Mouse (Mus musculus) inflammation-experienced regulatory T-cells, adult 6 months (primary cell): Measurements from ENCODE around the gene Tas2r121. TPM values are rescaled to one million over a fixed set of nuclear protein-coding genes. Genes with fewer than 3 reads are reported as not detected.
"Not testable (repeated sequence)": the region's sequence is repeated elsewhere in the genome, so short reads cannot be mapped to it uniquely, and the experiment has no call there.

ENCODE experiments used
- ATAC-seq: one replicate; pipeline ENCODE4 v1.8.0; 2017
- polyA plus RNA-seq, 3 experiments: library from polyadenylated mRNA; unstranded; fragments of 100-300 nt; shearing (Covaris generic); gene quantifications; one replicate each; pipeline ENCODE4 v1.2.1; 2017

Gene Tas2r121
- not detected for polyA plus RNA-seq

GRCm38 (mm10) chr6:132700907-132701306 lies at the start of gene Tas2r121:
Gene Tas2r121 (minus strand): TSS chr6:132701007.
- ATAC-seq = no peak

DNA sequence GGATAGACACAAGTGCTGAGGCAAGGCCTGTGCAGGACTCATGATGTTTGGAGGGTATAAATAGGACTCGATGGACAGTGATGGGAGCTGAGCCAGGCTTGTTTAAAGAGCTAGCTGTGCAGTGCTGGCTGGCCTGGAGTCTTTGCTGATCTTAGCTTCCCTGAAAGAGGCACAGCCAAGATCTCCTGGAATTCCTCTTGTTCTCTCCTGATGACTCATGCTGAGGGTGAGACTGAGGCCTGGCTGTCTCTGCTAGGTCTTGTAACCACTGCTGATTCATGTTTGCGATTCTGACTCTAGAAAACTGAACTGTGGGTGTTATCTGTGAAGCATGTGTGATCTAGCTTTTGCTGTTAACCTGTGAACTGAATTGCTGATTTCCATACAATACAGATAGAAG lies 49.4 kb upstream of the Tas2r121 start:
- no peak for ATAC-seq

GRCm38 (mm10) chr6:132737935-132738334 lies 37.1 kb upstream of the Tas2r121 start, which contains the start of gene Tas2r115:
Gene Tas2r115 (minus strand): TSS chr6:132738035.
- no peak for ATAC-seq

DNA sequence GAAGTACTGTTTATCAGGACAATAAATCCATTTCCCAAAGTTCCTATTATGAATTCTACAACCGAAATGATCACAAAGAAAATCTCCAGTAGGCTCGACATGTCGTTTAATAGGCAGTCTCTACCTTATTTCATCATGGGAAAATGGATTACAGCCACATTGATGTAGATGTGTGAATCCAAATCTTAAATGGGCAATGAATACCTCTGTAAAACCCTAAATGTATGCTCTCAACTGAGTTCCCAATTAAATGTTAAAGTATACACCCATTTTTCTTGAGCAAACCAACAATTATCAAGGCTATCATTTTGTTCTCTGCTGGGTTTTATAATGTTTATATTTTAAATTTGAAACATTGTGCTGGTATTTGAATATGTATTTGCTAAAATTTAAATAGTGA lies 11.0 kb upstream of the Tas2r121 start, which contains the start of gene Tas2r122:
Gene Tas2r122, minus strand, starts transcription at position 101 of the 400 bp plus-strand sequence.
- no peak for ATAC-seq

- not testable (repeated sequence) for ATAC-seq
Measured at GRCm38 (mm10) chr6:132691596-132691995, 9.2 kb downstream of the Tas2r121 start.

DNA sequence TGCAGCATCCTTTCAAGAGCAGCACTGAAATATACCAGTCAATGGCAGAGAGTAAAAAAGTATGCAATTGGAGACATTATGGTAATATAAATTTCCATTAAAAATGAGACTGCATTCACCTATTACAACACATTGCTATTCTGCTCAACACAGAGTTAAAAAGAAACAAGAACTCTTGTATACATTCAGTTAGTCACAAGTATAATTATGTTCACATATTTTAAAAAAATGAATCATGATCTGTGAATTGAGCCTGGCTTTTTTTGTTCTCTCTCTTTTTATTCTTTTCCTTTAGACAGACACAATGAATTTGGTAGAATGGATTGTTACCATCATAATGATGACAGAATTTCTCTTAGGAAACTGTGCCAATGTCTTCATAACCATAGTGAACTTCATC lies 44.2 kb downstream of the Tas2r121 start, which contains the start of gene Tas2r120:
Gene Tas2r120, plus strand, starts transcription at position 301 of the 400 bp plus-strand sequence.
- no peak for ATAC-seq

GRCm38 (mm10) chr6:132651426-132651825 lies 49.4 kb downstream of the Tas2r121 start, which contains the start of gene A630073D07Rik:
Gene A630073D07Rik (minus strand): TSS chr6:132651526.
- no peak for ATAC-seq

Other genes with a start within 250 kb of the Tas2r121 start
- not detected for gene Prh1, start 131.2 kb downstream of the Tas2r121 start, polyA plus RNA-seq
- gene Prp2, start 105.1 kb downstream of the Tas2r121 start, polyA plus RNA-seq = not detected
- gene A630073D07Rik, start 49.5 kb downstream of the Tas2r121 start, polyA plus RNA-seq = not detected
- not detected for gene Tas2r120, start 44.1 kb downstream of the Tas2r121 start, polyA plus RNA-seq
- not detected for gene Tas2r122, start 10.9 kb upstream of the Tas2r121 start, polyA plus RNA-seq
- gene Tas2r115, start 37.0 kb upstream of the Tas2r121 start, polyA plus RNA-seq = not detected
- gene Tas2r124, start 53.7 kb upstream of the Tas2r121 start, polyA plus RNA-seq = not detected
- not detected for gene Tas2r102, start 61.1 kb upstream of the Tas2r121 start, polyA plus RNA-seq
- not detected for gene Tas2r136, start 77.2 kb upstream of the Tas2r121 start, polyA plus RNA-seq
- gene Tas2r117, start 101.8 kb upstream of the Tas2r121 start, polyA plus RNA-seq = not detected
- not detected for gene Tas2r123, start 146.1 kb upstream of the Tas2r121 start, polyA plus RNA-seq
- not detected for gene Tas2r116, start 154.4 kb upstream of the Tas2r121 start, polyA plus RNA-seq
- gene Tas2r110, start 167.0 kb upstream of the Tas2r121 start, polyA plus RNA-seq = not detected
- not detected for gene Tas2r113, start 192.0 kb upstream of the Tas2r121 start, polyA plus RNA-seq
- not detected for gene Tas2r125, start 208.6 kb upstream of the Tas2r121 start, polyA plus RNA-seq